Mouse (Mus musculus) kidney, embryonic 14.5 days (tissue): ENCODE measurements at regions not wholly inside any gene's neighbourhood (a gene's known extent, or its start where the extent isn't known, plus 50 kb on each side); places are given as distances from the start of the nearest gene placed in this dataset.
"Not testable (repeated sequence)": the region's sequence is repeated elsewhere in the genome, so short reads cannot be mapped to it uniquely, and the experiment has no call there.

ENCODE experiments used
- ATAC-seq: fragments of 200-750 bp; cut with Nextera tagmentation; 2 replicates; pipeline ENCODE4 v1.8.0; 2017; ENCODE audit warnings: moderate number of reproducible peaks, mild to moderate bottlenecking, moderate TSS enrichment, moderate library complexity; ENCODE audit not compliant: low FRiP score, low TSS enrichment
- H3K27ac ChIP-seq: fragments of 300-500 bp; sonication (generic); 2 replicates; pipeline ENCODE4 v1.5.1; 2014; ENCODE audit warnings: low read depth, mild to moderate bottlenecking, low read length, moderate library complexity, mixed read lengths
- H3K27me3 ChIP-seq: fragments of 300-500 bp; sonication (generic); 2 replicates; pipeline ENCODE4 v1.6.1; 2014; ENCODE audit warnings: mild to moderate bottlenecking, low read length; ENCODE audit not compliant: control insufficient read depth, insufficient read depth
- H3K36me3 ChIP-seq: fragments of 300-500 bp; sonication (generic); 2 replicates; pipeline ENCODE4 v1.6.1; 2014; ENCODE audit warnings: low read length, mixed read lengths; ENCODE audit not compliant: control insufficient read depth, insufficient read depth
- H3K4me1 ChIP-seq: fragments of 300-500 bp; sonication (generic); 2 replicates; pipeline ENCODE4 v1.6.1; 2014; ENCODE audit warnings: low read length, mixed read lengths; ENCODE audit not compliant: control insufficient read depth, insufficient read depth
- H3K4me2 ChIP-seq: fragments of 300-500 bp; sonication (generic); replicated peaks from 2 replicates; pipeline ENCODE4 v1.6.1; 2014; ENCODE audit warnings: low read depth, mild to moderate bottlenecking, low read length
- H3K4me3 ChIP-seq: fragments of 300-500 bp; sonication (generic); 2 replicates; pipeline ENCODE4 v1.5.1; 2014; ENCODE audit warnings: mild to moderate bottlenecking, low read length
- H3K9ac ChIP-seq: fragments of 300-500 bp; sonication (generic); 2 replicates; pipeline ENCODE4 v1.6.1; 2014; ENCODE audit warnings: low read depth, mild to moderate bottlenecking, low read length, moderate library complexity
- H3K9me3 ChIP-seq: fragments of 300-500 bp; sonication (generic); 2 replicates; pipeline ENCODE4 v1.6.1; 2016; ENCODE audit warnings: low read length; ENCODE audit not compliant: control insufficient read depth
- WGBS: fragments of 180-500 bp; shearing (Covaris S2); extraction: QIAGEN DNeasy Blood & Tissue Kit; methylation state at CpG from one replicate; pipeline ENCODE4 v1.1.7; 2014; 5-methylcytosine and 5-hydroxymethylcytosine counted together

DNA sequence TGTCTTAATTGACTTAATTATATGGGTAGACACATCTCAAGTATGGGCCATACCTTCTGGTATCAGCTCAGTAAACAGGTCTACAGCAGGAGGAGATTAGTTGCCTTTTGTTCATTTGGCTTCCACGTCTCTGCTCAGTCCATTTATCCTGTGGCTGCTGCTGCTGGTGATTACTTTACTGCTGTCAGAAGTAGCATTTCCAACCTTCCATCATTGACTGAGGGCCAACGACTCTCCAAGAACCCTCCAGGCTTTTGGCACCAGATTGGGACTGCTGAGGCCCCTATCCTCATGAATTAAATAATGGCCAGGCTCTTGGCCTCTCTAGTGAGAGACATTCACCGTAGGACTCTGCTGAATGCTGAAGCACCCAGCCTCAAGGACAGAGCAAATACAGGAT lies 303.0 kb downstream of the Gm11232 start:
- Histone ChIP-seq H3K27ac (no peak overlapping the region), H3K4me1 (no peaks in the 10 kb centered on the region), H3K4me2 (no peak overlapping the region), H3K9me3 (no peaks in the 10 kb centered on the region), H3K27me3 (no peaks in the 10 kb centered on the region), H3K4me3 (no peak overlapping the region), H3K36me3 (no peaks in the 10 kb centered on the region), H3K9ac (no peak overlapping the region)
- WGBS = 37% methylated on average over 3 of the region's 3 CpGs
- ATAC-seq = no peak

DNA sequence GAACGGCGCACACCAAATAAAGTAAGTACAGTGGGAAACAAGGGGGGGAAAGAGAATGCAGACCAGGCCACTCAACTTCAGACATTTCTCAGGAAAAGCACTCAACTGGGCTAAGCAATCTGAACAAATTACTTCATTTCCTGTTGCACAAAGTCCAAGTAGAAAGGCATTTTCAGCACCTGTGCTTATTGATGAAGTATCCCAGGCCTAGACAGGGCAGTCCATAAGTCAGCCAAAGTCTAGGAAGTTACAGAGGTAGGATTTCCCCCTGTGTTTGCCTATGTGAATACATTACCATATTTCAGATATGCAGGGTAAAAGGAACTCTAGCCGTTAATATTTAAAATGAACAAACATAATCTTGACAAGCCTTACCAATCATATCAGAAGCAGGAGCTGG lies 304.3 kb downstream of the Gm11232 start:
- 78% methylated on average over 3 of the region's 3 CpGs for WGBS
- ATAC-seq = no peak
- H3K27me3 ChIP-seq = no peaks in the 10 kb centered on the region
- H3K9me3 ChIP-seq = no peaks in the 10 kb centered on the region
- no peak overlapping the region for H3K4me2 ChIP-seq
- no peak overlapping the region for H3K4me3 ChIP-seq
- H3K27ac ChIP-seq = no peak overlapping the region
- no peak overlapping the region for H3K9ac ChIP-seq
- no peaks in the 10 kb centered on the region for H3K36me3 ChIP-seq
- H3K4me1 ChIP-seq = no peaks in the 10 kb centered on the region

DNA sequence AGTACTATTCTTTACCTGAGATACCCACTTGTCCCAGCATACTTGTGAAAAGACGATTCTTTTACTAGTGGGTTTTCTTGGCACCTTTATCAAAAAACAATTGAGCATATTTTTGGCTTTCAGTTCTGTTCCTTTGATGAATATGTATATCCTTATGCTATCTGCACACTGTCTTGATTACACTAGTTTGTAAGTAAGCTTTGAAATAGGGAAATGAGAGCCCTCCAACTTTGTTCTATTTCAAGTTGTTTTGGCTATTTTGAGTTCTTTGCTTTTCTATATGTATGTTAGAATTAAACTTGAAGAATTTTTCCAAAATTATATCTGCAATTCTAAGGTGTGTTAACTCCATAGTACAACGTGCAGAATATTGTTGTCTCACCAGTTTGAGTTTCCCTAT lies 311.3 kb downstream of the Gm11232 start:
- Histone ChIP-seq H3K36me3 (no peaks in the 10 kb centered on the region), H3K4me3 (no peak overlapping the region), H3K4me1 (no peaks in the 10 kb centered on the region), H3K27me3 (no peaks in the 10 kb centered on the region), H3K9me3 (no peaks in the 10 kb centered on the region), H3K9ac (no peak overlapping the region), H3K4me2 (no peak overlapping the region), H3K27ac (no peak overlapping the region)
- WGBS = 89% methylated on average over 2 of the region's 2 CpGs
- no peak for ATAC-seq

DNA sequence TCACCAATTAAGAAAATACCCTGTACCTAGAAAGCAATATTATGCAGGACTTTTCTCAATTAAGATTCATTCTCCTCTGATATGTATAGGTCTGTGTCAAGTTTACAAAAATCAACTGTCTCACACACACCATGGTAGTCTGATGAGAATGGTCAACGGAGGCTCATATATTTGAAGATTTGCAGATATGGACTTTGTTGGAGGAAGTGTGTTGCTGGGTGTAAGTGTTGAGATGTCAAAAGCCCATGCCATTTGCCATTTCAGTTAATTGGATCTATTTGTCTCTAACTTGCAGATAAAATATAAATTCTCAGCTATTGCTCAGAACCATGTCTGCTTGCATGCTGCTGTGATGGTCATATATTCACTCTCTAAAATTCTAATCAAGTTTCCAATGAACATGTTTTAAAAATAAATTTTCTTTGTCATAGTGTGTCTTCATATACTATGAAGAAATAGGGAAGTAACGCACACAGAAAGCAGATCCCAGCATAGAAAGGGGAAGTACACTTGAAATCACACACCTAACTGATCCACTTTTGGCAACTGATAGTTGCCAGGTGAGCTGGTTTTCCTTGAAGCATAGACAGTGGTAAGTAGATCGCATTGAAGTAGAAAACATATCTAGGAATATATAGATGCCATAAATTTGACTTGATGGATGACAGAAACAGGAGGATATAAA lies 326.4 kb downstream of the Gm11232 start:
- no peaks in the 10 kb centered on the region for H3K4me1 ChIP-seq
- H3K36me3 ChIP-seq = no peaks in the 10 kb centered on the region
- WGBS = 96% methylated on average over 3 of the region's 3 CpGs
- H3K9ac ChIP-seq = no peak overlapping the region
- no peak overlapping the region for H3K27ac ChIP-seq
- no peak overlapping the region for H3K4me2 ChIP-seq
- H3K9me3 ChIP-seq = no peaks in the 10 kb centered on the region
- no peak overlapping the region for H3K4me3 ChIP-seq
- no peak for ATAC-seq
- H3K27me3 ChIP-seq = no peaks in the 10 kb centered on the region

DNA sequence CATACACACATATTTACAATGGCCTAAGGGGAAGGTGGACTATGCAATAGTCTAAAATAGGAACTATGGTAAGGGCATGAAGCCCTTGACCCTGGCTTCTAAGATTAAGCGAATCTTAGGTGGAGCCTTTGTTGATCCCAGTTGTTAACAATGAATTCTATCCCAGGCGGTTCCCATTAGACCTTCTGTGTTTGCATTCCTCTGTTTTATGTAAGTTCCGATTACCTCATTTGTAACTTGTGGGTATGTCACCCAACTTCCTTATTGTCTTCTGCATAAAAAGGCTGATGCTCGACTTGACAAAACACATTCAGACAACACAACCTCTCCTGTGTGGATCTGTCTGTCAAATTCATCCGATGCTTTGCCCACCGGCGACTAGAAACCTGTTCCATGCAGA lies 335.6 kb downstream of the Gm11232 start:
- not testable (repeated sequence) for H3K9me3 ChIP-seq, H3K27ac ChIP-seq, H3K4me2 ChIP-seq, H3K4me3 ChIP-seq, H3K36me3 ChIP-seq, H3K27me3 ChIP-seq, H3K9ac ChIP-seq, H3K4me1 ChIP-seq, ATAC-seq
- 87% methylated on average over 7 of the region's 7 CpGs for WGBS

DNA sequence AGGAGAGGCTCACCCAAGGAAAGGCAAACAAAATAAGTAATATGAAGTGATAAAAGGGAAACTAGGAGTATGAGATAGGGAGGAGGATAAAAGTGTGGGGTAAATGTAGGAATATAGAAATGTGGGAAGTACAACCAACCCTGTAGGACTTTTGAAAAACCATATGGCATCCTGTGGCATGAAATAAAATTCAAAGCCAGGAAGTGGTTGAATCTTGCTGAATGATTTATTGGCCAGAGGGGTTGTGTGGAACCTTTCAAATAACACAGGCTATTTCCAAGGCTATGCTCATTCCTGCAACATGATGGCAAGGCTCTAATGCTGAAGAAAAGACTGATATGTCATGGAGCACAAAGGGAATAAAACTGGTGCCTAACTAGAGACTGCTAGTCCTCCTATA lies 347.9 kb downstream of the Gm11232 start:
- H3K27me3 ChIP-seq = no peaks in the 10 kb centered on the region
- H3K27ac ChIP-seq = no peak overlapping the region
- H3K36me3 ChIP-seq = no peaks in the 10 kb centered on the region
- no peak overlapping the region for H3K4me3 ChIP-seq
- H3K4me2 ChIP-seq = no peak overlapping the region
- H3K9ac ChIP-seq = no peak overlapping the region
- ATAC-seq = no peak
- no peaks in the 10 kb centered on the region for H3K9me3 ChIP-seq
- no peaks in the 10 kb centered on the region for H3K4me1 ChIP-seq

DNA sequence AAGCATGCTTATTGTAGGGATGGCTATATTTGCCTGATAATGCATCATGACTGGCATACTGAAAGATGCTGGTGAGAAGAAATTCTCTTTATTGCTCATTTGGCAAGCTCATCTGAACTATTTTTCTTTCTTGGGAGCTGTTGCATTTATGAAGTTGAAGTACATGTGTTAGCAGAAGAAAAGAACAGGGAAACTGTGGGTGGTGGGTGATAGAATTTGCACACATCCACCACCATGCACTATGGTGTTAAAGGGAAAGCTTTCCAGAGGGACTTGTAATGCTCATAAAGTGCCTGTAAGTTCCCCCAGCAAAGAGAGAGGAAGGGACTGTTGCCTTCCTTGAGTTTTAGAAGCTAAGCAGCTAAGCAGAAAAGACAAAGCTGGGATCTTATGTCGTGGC lies 367.3 kb downstream of the Gm11232 start:
- Histone ChIP-seq H3K4me3 (no peak overlapping the region), H3K4me2 (no peak overlapping the region), H3K9me3 (no peaks in the 10 kb centered on the region), H3K4me1 (no peaks in the 10 kb centered on the region), H3K27me3 (no peaks in the 10 kb centered on the region), H3K27ac (no peak overlapping the region), H3K36me3 (no peaks in the 10 kb centered on the region), H3K9ac (no peak overlapping the region)
- no peak for ATAC-seq
- WGBS = 93% methylated on average over 1 of the region's 1 CpGs

DNA sequence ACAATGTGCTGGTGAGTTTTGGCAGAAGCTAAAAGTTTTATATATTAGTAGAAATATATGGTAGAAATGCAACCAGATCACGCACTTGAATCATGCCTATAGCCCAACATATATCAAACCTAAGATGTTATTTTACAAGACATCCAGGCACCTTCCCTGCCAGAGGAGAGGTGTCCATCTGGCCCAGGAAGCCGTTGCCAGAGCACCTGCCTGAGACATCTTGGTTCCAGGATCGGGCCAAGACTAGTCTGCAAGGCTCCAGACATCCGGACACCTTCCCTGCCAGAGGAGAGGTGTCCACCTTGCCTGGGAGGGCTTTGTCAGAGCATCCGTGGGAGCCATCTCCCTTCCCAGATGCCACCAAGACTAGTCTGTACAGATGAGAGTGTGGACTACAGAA lies 388.5 kb downstream of the Gm11232 start:
- 95% methylated on average over 5 of the region's 5 CpGs for WGBS
- Histone ChIP-seq H3K4me1 (no peaks in the 10 kb centered on the region), H3K27ac (no peak overlapping the region), H3K9ac (no peak overlapping the region), H3K9me3 (no peaks in the 10 kb centered on the region), H3K27me3 (no peaks in the 10 kb centered on the region), H3K4me2 (no peak overlapping the region), H3K4me3 (no peak overlapping the region), H3K36me3 (no peaks in the 10 kb centered on the region)
- no peak for ATAC-seq

DNA sequence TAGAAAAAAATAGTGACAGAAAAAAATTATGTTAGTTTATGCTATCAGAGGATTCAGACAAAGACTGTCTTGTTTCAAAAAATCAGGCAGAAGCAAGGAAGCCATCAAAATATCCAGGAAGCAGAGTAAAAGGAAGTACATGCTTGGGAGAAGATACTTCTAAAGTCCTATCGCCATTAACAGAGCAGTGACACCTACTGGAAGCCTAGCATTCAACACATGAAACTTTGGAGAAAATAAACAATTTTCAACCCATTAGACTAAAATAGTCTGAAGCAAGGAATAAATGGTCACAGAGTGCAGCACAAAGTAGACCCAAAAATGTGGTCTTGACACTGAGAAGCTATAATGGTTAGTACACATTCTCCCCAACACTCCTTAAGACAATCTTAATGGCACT lies 394.0 kb downstream of the Gm11232 start:
- H3K27ac ChIP-seq = no peak overlapping the region
- H3K9me3 ChIP-seq = no peaks in the 10 kb centered on the region
- no peak for ATAC-seq
- H3K36me3 ChIP-seq = no peaks in the 10 kb centered on the region
- H3K4me1 ChIP-seq = no peaks in the 10 kb centered on the region
- WGBS = 78% methylated on average over 1 of the region's 1 CpGs
- no peak overlapping the region for H3K4me2 ChIP-seq
- no peak overlapping the region for H3K9ac ChIP-seq
- no peak overlapping the region for H3K4me3 ChIP-seq
- H3K27me3 ChIP-seq = no peaks in the 10 kb centered on the region
